Mouse (Mus musculus) cerebellum, adult 9-10 months (tissue): ENCODE measurements around the gene Mmp24.
"Not testable (repeated sequence)": the region's sequence is repeated elsewhere in the genome, so short reads cannot be mapped to it uniquely, and the experiment has no call there.

Experiments
- DNase-seq: peaks from one replicate; pipeline ENCODE4 v3.0.0; 2022

The Mmp24 gene

GRCm38 (mm10) chr2:155817301-155818245 lies 42.4 kb downstream of the Mmp24 start:
- peak; percentile 71 for DNase-seq

GRCm38 (mm10) chr2:155818596-155819391 lies 43.7 kb downstream of the Mmp24 start:
- DNase-seq: peak; percentile 95

- DNase-seq: no peak
Measured at GRCm38 (mm10) chr2:155819392-155819448, 44.1 kb downstream of the Mmp24 start, which contains the start of gene BC029722. BC029722 (minus strand) TSS chr2:155819426.

GRCm38 (mm10) chr2:155819449-155820251 lies 44.5 kb downstream of the Mmp24 start:
- peak; percentile 59 for DNase-seq

- DNase-seq: peak; percentile 31
Measured at GRCm38 (mm10) chr2:155820779-155821178, 45.6 kb downstream of the Mmp24 start.

- DNase-seq: peak; percentile 29
Measured at GRCm38 (mm10) chr2:155823722-155824121, 48.6 kb downstream of the Mmp24 start.

GRCm38 (mm10) chr2:155825904-155826629 lies 50.9 kb downstream of the Mmp24 start:
- DNase-seq: peak; percentile 29

GRCm38 (mm10) chr2:155826630-155827424 lies 51.7 kb downstream of the Mmp24 start, which contains the start of gene Eif6:
Eif6 (minus strand) TSS chr2:155826925.
- DNase-seq: peak; percentile 88

- DNase-seq: no peak
Measured at GRCm38 (mm10) chr2:155830841-155831240, 55.7 kb downstream of the Mmp24 start.

- peak; percentile 23 for DNase-seq
Measured at GRCm38 (mm10) chr2:155831302-155831701, 56.2 kb downstream of the Mmp24 start.

- not testable (repeated sequence) for DNase-seq
Measured at GRCm38 (mm10) chr2:155832087-155832486, 56.9 kb downstream of the Mmp24 start.

- DNase-seq: no peak
Measured at GRCm38 (mm10) chr2:155834732-155835131, 59.6 kb downstream of the Mmp24 start, which contains the start of gene Fam83c. Fam83c (minus strand) TSS chr2:155834854.

GRCm38 (mm10) chr2:155837961-155838360 lies 62.8 kb downstream of the Mmp24 start:
- no peak for DNase-seq

- no peak for DNase-seq
Measured at GRCm38 (mm10) chr2:155838961-155839360, 63.8 kb downstream of the Mmp24 start.

GRCm38 (mm10) chr2:155846930-155847329 lies 71.8 kb downstream of the Mmp24 start:
- DNase-seq: no peak

- DNase-seq: peak; percentile 86
Measured at GRCm38 (mm10) chr2:155848291-155848690, 73.1 kb downstream of the Mmp24 start.

GRCm38 (mm10) chr2:155849464-155849863 lies 74.3 kb downstream of the Mmp24 start:
- no peak for DNase-seq

GRCm38 (mm10) chr2:155850120-155850519 lies 75.0 kb downstream of the Mmp24 start:
- DNase-seq: no peak

GRCm38 (mm10) chr2:155852536-155852935 lies 77.4 kb downstream of the Mmp24 start:
- no peak for DNase-seq

GRCm38 (mm10) chr2:155860102-155860501 lies 85.0 kb downstream of the Mmp24 start:
- no peak for DNase-seq

GRCm38 (mm10) chr2:155861581-155861980 lies 86.4 kb downstream of the Mmp24 start:
- no peak for DNase-seq
